Mouse (Mus musculus): ENCODE measurements around the gene Lum. TPM values are rescaled to one million over a fixed set of nuclear protein-coding genes. Genes with fewer than 3 reads are reported as not detected.

The Lum gene
- polyA plus RNA-seq, 1 experiment from 2014 or later = 70.1 TPM

DNA sequence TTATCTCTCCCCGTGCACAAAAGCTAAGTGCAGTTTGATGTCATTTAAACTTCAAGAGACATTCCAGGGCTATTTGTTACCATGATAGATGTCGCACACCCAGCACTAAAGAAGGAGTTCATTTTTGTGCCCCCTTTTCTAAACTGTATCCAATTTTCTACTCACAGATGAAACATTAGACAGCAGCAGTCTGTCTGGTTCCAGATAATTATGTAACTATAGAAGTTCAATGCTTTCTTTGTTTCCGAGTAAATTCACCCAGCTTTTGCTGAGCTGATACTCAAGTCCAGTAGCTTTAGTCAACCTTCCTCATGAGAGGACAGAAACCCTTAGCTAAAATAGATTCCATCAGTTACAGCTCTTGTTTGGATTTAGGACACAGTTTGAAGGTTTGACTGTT is 19.2 kb downstream of the Lum start:
- no peak overlapping the region for H3K27ac ChIP-seq (ENCODE audit: low read depth, low read length)

DNA sequence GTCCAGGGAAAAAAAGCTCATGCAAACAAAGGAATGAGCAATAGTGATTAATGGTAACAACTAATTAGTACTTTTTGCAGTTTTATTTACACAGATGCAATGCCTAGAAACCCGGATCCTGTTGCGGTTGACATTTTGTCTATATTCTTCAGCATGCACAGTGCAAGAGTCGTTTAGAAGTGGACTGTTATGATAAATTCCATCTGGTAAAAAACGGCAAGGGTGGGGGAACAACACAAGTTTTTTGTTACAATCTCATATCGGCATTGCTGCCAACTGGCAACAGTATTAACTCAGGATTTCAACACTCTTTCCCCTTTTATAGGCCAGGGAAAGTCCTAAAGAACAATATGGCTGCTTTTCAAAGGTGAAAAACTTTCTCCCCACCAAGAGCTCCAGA is 22.2 kb downstream of the Lum start:
- no peaks in the 10 kb centered on the region for H3K4me1 ChIP-seq (replicated peaks; ENCODE audit: control insufficient read depth, insufficient read depth, low read length)
- H3K36me3 ChIP-seq (ENCODE audit: control insufficient read depth, insufficient read depth, low read length) = no peaks in the 10 kb centered on the region
- no peak overlapping the region for H3K4me2 ChIP-seq
- DNase-seq (ENCODE audit: low spot score) = no peak
- H3K27me3 ChIP-seq (replicated peaks; ENCODE audit: control insufficient read depth, insufficient read depth, low read length) = no peaks in the 10 kb centered on the region
- ATAC-seq (replicated peaks; ENCODE audit: low FRiP score) = no peak
- H3K27ac ChIP-seq (ENCODE audit: low read depth, low read length) = no peak overlapping the region
- 76% methylated on average over 5 of the region's 5 CpGs for WGBS
- no peak overlapping the region for H3K4me3 ChIP-seq (ENCODE audit: low read depth, low read length)
- no peak overlapping the region for H3K9ac ChIP-seq (ENCODE audit: low read depth, low read length)
- H3K9me3 ChIP-seq (ENCODE audit: control insufficient read depth, low read length) = no peaks in the 10 kb centered on the region

More for the DNA sequence above, 19.2 kb downstream of the Lum start:
- Histone ChIP-seq H3K4me2 (no peak overlapping the region), H3K4me3 (ENCODE audit: low read depth, low read length) (no peak overlapping the region), H3K36me3 (ENCODE audit: control insufficient read depth, insufficient read depth, low read length) (no peaks in the 10 kb centered on the region), H3K9ac (ENCODE audit: low read depth, low read length) (no peak overlapping the region), H3K27me3 (replicated peaks; ENCODE audit: control insufficient read depth, insufficient read depth, low read length) (no peaks in the 10 kb centered on the region), H3K4me1 (replicated peaks; ENCODE audit: control insufficient read depth, insufficient read depth, low read length) (no peaks in the 10 kb centered on the region), H3K9me3 (ENCODE audit: control insufficient read depth, low read length) (no peaks in the 10 kb centered on the region)
- 43% methylated on average over 3 of the region's 3 CpGs for WGBS
- ATAC-seq (replicated peaks; ENCODE audit: low FRiP score) = no peak
- DNase-seq (ENCODE audit: low spot score) = no peak

DNA sequence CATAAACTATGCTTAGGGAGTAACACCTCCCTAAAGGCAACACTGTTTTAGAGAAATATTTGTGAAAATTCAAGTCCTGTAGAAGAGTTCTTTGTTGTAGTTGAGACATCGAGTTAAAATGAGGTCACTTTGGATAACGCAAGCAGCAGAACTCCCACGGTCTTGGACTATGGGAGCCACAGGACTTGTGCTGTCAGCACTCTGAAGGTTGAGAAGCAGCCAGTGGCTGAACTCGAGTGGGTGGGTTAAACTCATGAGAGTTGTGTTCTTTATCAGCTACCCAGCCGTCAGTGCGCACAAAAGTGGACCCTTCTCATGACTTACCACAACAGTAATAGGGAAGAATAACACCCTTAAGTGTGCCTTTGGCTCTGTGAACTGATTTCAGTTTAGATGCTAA is 24.6 kb downstream of the Lum start:
- no peak overlapping the region for H3K27ac ChIP-seq (ENCODE audit: low read depth, low read length)
- no peak for ATAC-seq (replicated peaks; ENCODE audit: low FRiP score)
- H3K27me3 ChIP-seq (replicated peaks; ENCODE audit: control insufficient read depth, insufficient read depth, low read length) = no peaks in the 10 kb centered on the region

DNA sequence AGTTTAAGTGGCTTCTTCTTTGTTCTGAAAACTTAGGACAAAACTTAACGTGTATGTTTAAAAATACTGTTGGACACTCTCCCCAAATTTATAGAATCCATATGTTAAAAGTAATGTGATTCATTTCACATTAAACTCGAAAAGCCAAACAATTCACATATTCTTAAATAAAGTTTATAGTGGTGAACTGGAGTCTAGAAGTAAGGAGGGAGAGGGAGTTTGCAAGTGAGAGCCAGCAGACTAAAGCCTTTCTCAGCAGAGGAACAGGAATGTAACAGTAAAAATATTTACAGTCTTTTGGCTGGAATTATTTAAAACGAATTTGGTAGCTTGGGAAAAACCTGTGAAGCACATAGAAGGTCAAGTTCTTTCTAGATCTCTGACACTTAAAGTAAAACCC is 26.1 kb downstream of the Lum start:
- Histone ChIP-seq H3K27me3 (replicated peaks; ENCODE audit: control insufficient read depth, insufficient read depth, low read length) (no peaks in the 10 kb centered on the region), H3K36me3 (ENCODE audit: control insufficient read depth, insufficient read depth, low read length) (no peaks in the 10 kb centered on the region), H3K27ac (ENCODE audit: low read depth, low read length) (no peak overlapping the region), H3K9me3 (ENCODE audit: control insufficient read depth, low read length) (no peaks in the 10 kb centered on the region), H3K4me1 (replicated peaks; ENCODE audit: control insufficient read depth, insufficient read depth, low read length) (no peaks in the 10 kb centered on the region), H3K9ac (ENCODE audit: low read depth, low read length) (no peak overlapping the region), H3K4me2 (no peak overlapping the region), H3K4me3 (ENCODE audit: low read depth, low read length) (no peak overlapping the region)
- ATAC-seq (replicated peaks; ENCODE audit: low FRiP score) (no peak), DNase-seq (ENCODE audit: low spot score) (no peak)
- WGBS = 49% methylated on average over 3 of the region's 3 CpGs

More for the DNA sequence above, 24.6 kb downstream of the Lum start:
- WGBS = 74% methylated on average over 6 of the region's 6 CpGs
- Histone ChIP-seq H3K4me3 (ENCODE audit: low read depth, low read length) (no peak overlapping the region), H3K4me1 (replicated peaks; ENCODE audit: control insufficient read depth, insufficient read depth, low read length) (no peaks in the 10 kb centered on the region), H3K9me3 (ENCODE audit: control insufficient read depth, low read length) (no peaks in the 10 kb centered on the region), H3K36me3 (ENCODE audit: control insufficient read depth, insufficient read depth, low read length) (no peaks in the 10 kb centered on the region), H3K9ac (ENCODE audit: low read depth, low read length) (no peak overlapping the region), H3K4me2 (no peak overlapping the region)
- no peak for DNase-seq (ENCODE audit: low spot score)

DNA sequence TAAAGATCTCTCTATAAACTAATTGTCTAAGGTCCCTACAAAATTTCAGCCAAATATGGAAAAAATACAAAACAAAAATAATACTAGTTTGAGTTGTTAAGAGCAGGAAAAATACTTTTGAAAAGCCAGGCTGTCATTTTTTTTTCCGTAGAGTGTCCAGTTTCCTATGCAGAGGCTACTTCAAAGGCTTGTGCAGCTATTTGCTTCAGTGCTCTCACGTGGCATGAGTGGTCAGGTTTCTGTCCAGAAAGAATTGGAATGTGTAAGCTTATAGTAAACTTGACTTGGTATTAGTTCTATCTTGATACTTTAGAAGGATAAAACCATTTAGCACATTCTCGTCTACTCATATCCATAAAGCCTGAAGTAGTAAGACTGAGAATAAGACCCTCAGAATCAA is 26.8 kb downstream of the Lum start:
- DNase-seq (ENCODE audit: low spot score) = no peak
- H3K4me1 ChIP-seq (replicated peaks; ENCODE audit: control insufficient read depth, insufficient read depth, low read length) = no peaks in the 10 kb centered on the region
- WGBS = 68% methylated on average over 3 of the region's 3 CpGs
- no peaks in the 10 kb centered on the region for H3K36me3 ChIP-seq (ENCODE audit: control insufficient read depth, insufficient read depth, low read length)
- no peak overlapping the region for H3K9ac ChIP-seq (ENCODE audit: low read depth, low read length)
- H3K27me3 ChIP-seq (replicated peaks; ENCODE audit: control insufficient read depth, insufficient read depth, low read length) = no peaks in the 10 kb centered on the region
- H3K9me3 ChIP-seq (ENCODE audit: control insufficient read depth, low read length) = no peaks in the 10 kb centered on the region
- no peak overlapping the region for H3K4me3 ChIP-seq (ENCODE audit: low read depth, low read length)
- H3K27ac ChIP-seq (ENCODE audit: low read depth, low read length) = no peak overlapping the region
- no peak overlapping the region for H3K4me2 ChIP-seq
- ATAC-seq (replicated peaks; ENCODE audit: low FRiP score) = no peak

- no peaks in the 10 kb centered on the region for H3K36me3 ChIP-seq (ENCODE audit: control insufficient read depth, insufficient read depth, low read length)
- H3K9me3 ChIP-seq (ENCODE audit: control insufficient read depth, low read length) = no peaks in the 10 kb centered on the region
- no peak overlapping the region for H3K9ac ChIP-seq (ENCODE audit: low read depth, low read length)
- ATAC-seq (replicated peaks; ENCODE audit: low FRiP score) (no peak), DNase-seq (ENCODE audit: low spot score) (no peak)
- H3K27ac ChIP-seq (ENCODE audit: low read depth, low read length) = no peak overlapping the region
- H3K4me2 ChIP-seq = no peak overlapping the region
- H3K4me1 ChIP-seq (replicated peaks; ENCODE audit: control insufficient read depth, insufficient read depth, low read length) = no peaks in the 10 kb centered on the region
- no peaks in the 10 kb centered on the region for H3K27me3 ChIP-seq (replicated peaks; ENCODE audit: control insufficient read depth, insufficient read depth, low read length)
- 80% methylated on average over 1 of the region's 1 CpGs for WGBS
- H3K4me3 ChIP-seq (ENCODE audit: low read depth, low read length) = no peak overlapping the region
These were observed 30.8 kb downstream of the Lum start for GRCm38 (mm10) chr10:97595680-97596079.

GRCm38 (mm10) chr10:97601744-97602143 is 36.8 kb downstream of the Lum start:
- no peak for ATAC-seq (replicated peaks; ENCODE audit: low FRiP score)
- 59% methylated on average over 4 of the region's 4 CpGs for WGBS

DNA sequence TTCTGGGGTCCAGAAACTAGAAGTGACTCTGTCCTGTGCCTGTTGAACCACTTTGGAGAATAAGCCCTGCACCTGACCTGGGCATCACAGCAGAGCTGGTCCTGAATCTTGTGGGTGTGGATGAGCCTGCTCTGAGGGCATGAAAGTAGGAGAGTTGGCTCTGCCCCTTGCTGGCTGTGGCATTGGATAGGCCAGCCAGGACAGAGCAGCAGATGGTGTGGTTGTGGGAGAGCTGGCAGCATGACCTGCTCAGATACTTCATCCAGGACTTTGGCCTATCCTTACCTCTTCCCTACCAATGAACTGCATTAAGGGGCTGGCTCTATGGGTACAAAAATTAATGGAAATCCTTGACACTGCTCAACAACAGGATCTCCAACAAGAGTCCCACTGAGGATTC is 38.3 kb downstream of the Lum start:
- H3K9ac ChIP-seq (ENCODE audit: low read depth, low read length) = no peak overlapping the region
- H3K36me3 ChIP-seq (ENCODE audit: control insufficient read depth, insufficient read depth, low read length) = no peaks in the 10 kb centered on the region
- no peaks in the 10 kb centered on the region for H3K27me3 ChIP-seq (replicated peaks; ENCODE audit: control insufficient read depth, insufficient read depth, low read length)
- no peak overlapping the region for H3K4me3 ChIP-seq (ENCODE audit: low read depth, low read length)
- no peaks in the 10 kb centered on the region for H3K4me1 ChIP-seq (replicated peaks; ENCODE audit: control insufficient read depth, insufficient read depth, low read length)
- DNase-seq (ENCODE audit: low spot score) = no peak
- no peaks in the 10 kb centered on the region for H3K9me3 ChIP-seq (ENCODE audit: control insufficient read depth, low read length)
- no peak overlapping the region for H3K4me2 ChIP-seq
- no peak overlapping the region for H3K27ac ChIP-seq (ENCODE audit: low read depth, low read length)
- no peak for ATAC-seq (replicated peaks; ENCODE audit: low FRiP score)

More at GRCm38 (mm10) chr10:97601744-97602143, 36.8 kb downstream of the Lum start:
- Histone ChIP-seq H3K36me3 (ENCODE audit: control insufficient read depth, insufficient read depth, low read length) (no peaks in the 10 kb centered on the region), H3K4me2 (no peak overlapping the region), H3K9me3 (ENCODE audit: control insufficient read depth, low read length) (no peaks in the 10 kb centered on the region), H3K27me3 (replicated peaks; ENCODE audit: control insufficient read depth, insufficient read depth, low read length) (no peaks in the 10 kb centered on the region), H3K4me1 (replicated peaks; ENCODE audit: control insufficient read depth, insufficient read depth, low read length) (no peaks in the 10 kb centered on the region), H3K9ac (ENCODE audit: low read depth, low read length) (no peak overlapping the region), H3K27ac (ENCODE audit: low read depth, low read length) (no peak overlapping the region), H3K4me3 (ENCODE audit: low read depth, low read length) (no peak overlapping the region)
- DNase-seq (ENCODE audit: low spot score) = no peak

GRCm38 (mm10) chr10:97606579-97606978 is 41.7 kb downstream of the Lum start, which contains the start of gene Kera:
Gene Kera, plus strand, starts transcription at chr10:97606879.
- Histone ChIP-seq H3K4me2 (no peak within 1 kb of the TSS), H3K9ac (ENCODE audit: low read depth, low read length) (no peak within 1 kb of the TSS), H3K27ac (ENCODE audit: low read depth, low read length) (no peak within 1 kb of the TSS), H3K9me3 (ENCODE audit: control insufficient read depth, low read length) (no peaks in the 10 kb centered on the region), H3K4me1 (replicated peaks; ENCODE audit: control insufficient read depth, insufficient read depth, low read length) (no peaks in the 10 kb centered on the region), H3K36me3 (ENCODE audit: control insufficient read depth, insufficient read depth, low read length) (no peaks in the 10 kb centered on the region), H3K27me3 (replicated peaks; ENCODE audit: control insufficient read depth, insufficient read depth, low read length) (no peaks in the 10 kb centered on the region), H3K4me3 (ENCODE audit: low read depth, low read length) (no peak within 1 kb of the TSS)
- ATAC-seq (replicated peaks; ENCODE audit: low FRiP score) (no peak), DNase-seq (ENCODE audit: low spot score) (no peak)
- 67% methylated on average over 2 of the region's 2 CpGs for WGBS
